Mouse (Mus musculus) heart, adult 2 months (tissue): ENCODE measurements at regions not wholly inside any gene's neighbourhood (a gene's known extent, or its start where the extent isn't known, plus 50 kb on each side); places are given as distances from the start of the nearest gene placed in this dataset.
A peak's percentile ranks its signal among the peaks of the same experiment; 100 is the strongest.

Experiments
- DNase-seq, 2 experiments: peaks; one replicate each; pipeline ENCODE4 v3.0.0; 2021
- H3K27ac ChIP-seq: fragments of 200-600 bp; 2 replicates; pipeline ENCODE4 v1.8.1; 2022
- H3K27me3 ChIP-seq: fragments of 200-500 bp; 2 replicates; pipeline ENCODE4 v1.6.1; 2012; ENCODE audit warnings: mild to moderate bottlenecking, low read length, inconsistent platforms, mixed read lengths; ENCODE audit not compliant: control insufficient read depth, insufficient read depth
- H3K36me3 ChIP-seq: fragments of 200-500 bp; 2 replicates; pipeline ENCODE4 v1.6.1; 2012; ENCODE audit warnings: low read length, inconsistent platforms; ENCODE audit not compliant: control insufficient read depth, insufficient read depth
- H3K4me1 ChIP-seq: fragments of 200-500 bp; 2 replicates; pipeline ENCODE4 v1.6.1; 2011; ENCODE audit warnings: low read length; ENCODE audit not compliant: control insufficient read depth, insufficient read depth
- H3K4me3 ChIP-seq: fragments of 200-600 bp; 2 replicates; pipeline ENCODE4 v1.8.1; 2022
- H3K79me2 ChIP-seq: fragments of 200-500 bp; replicated peaks from 2 replicates; pipeline ENCODE4 v1.6.1; 2012; ENCODE audit warnings: mild to moderate bottlenecking, inconsistent platforms, low read length, moderate library complexity, mixed read lengths; ENCODE audit not compliant: control insufficient read depth, insufficient read depth
- H3K9ac ChIP-seq: fragments of 200-500 bp; 2 replicates; pipeline ENCODE4 v1.6.1; 2012; ENCODE audit warnings: low read depth, mild to moderate bottlenecking, control low read depth, inconsistent platforms, low read length, mixed read lengths
- CTCF ChIP-seq: fragments of 200-600 bp; IDR thresholded peaks from 2 replicates; pipeline ENCODE4 v1.8.1; 2022; ENCODE audit warnings: antibody characterized with exemption, mild to moderate bottlenecking, moderate library complexity
- EP300 ChIP-seq: fragments of 200-500 bp; IDR thresholded peaks from 2 replicates; pipeline ENCODE4 v1.6.1; 2011; ENCODE audit warnings: low read depth, low read length, control low read depth; ENCODE audit not compliant: insufficient read depth
- POLR2A ChIP-seq: fragments of 200-500 bp; IDR thresholded peaks from 2 replicates; pipeline ENCODE4 v1.6.1; 2011; ENCODE audit warnings: mild to moderate bottlenecking, low read depth, low read length, control low read depth; ENCODE audit not compliant: insufficient read depth
- WGBS: fragments of 180-500 bp; shearing (Covaris S2); methylation state at CpG from one replicate; pipeline ENCODE4 v1.1.7; 2018; 5-methylcytosine and 5-hydroxymethylcytosine counted together
- intact Hi-C: fragments of 180-260 bp; cut with DNase I; formaldehyde crosslinking; loops from one replicate; pipeline ENCODE4 v1.15.1; 2025

GRCm38 (mm10) chr8:15734461-15734860, 688.6 kb upstream of the BB014433 start:
- Histone ChIP-seq H3K4me1 (no peaks in the 10 kb centered on the region), H3K9ac (no peak overlapping the region), H3K27ac (no peak overlapping the region), H3K27me3 (no peaks in the 10 kb centered on the region), H3K4me3 (no peak overlapping the region), H3K36me3 (no peaks in the 10 kb centered on the region), H3K79me2 (no peaks in the 10 kb centered on the region)
- TF ChIP-seq EP300 = no peak
- peak; percentile 33 for TF ChIP-seq CTCF
- intact Hi-C loops = loop anchor here (10.0 kb wide), 1 partner anchor 590 kb away; no protein-coding TSS in a partner anchor
- DNase-seq = no peak
- 53% methylated on average over 2 of the region's 2 CpGs for WGBS

GRCm38 (mm10) chr8:15731324-15731723, 685.4 kb upstream of the BB014433 start:
- no peak overlapping the region for H3K27ac ChIP-seq
- TF ChIP-seq POLR2A (no peak), CTCF (no peak), EP300 (no peak)
- H3K27me3 ChIP-seq = no peaks in the 10 kb centered on the region
- no peaks in the 10 kb centered on the region for H3K36me3 ChIP-seq
- DNase-seq = no peak
- no peaks in the 10 kb centered on the region for H3K4me1 ChIP-seq
- H3K4me3 ChIP-seq = no peak overlapping the region
- 66% methylated on average over 2 of the region's 2 CpGs for WGBS
- H3K9ac ChIP-seq = no peak overlapping the region
- intact Hi-C loops = loop anchor here (10.0 kb wide), 1 partner anchor 593 kb away; no protein-coding TSS in a partner anchor
- H3K79me2 ChIP-seq = no peaks in the 10 kb centered on the region

- Histone ChIP-seq H3K36me3 (no peaks in the 10 kb centered on the region), H3K27me3 (no peaks in the 10 kb centered on the region), H3K79me2 (no peaks in the 10 kb centered on the region), H3K9ac (no peak overlapping the region), H3K4me1 (no peaks in the 10 kb centered on the region), H3K27ac (no peak overlapping the region), H3K4me3 (no peak overlapping the region)
- 10% methylated on average over 1 of the region's 1 CpGs for WGBS
- peak; percentile 17 to 51 for DNase-seq
- intact Hi-C loops = loop anchor here (1.0 to 2.0 kb wide), 2 partner anchors 458 to 508 kb away; no protein-coding TSS in a partner anchor
- no peak for TF ChIP-seq EP300
- TF ChIP-seq CTCF = peak; percentile 78
- no peak for TF ChIP-seq POLR2A
Measured at GRCm38 (mm10) chr8:15729075-15729474, 683.2 kb upstream of the BB014433 start.

- intact Hi-C loops = no loop called here
- no peaks in the 10 kb centered on the region for H3K36me3 ChIP-seq
- H3K4me3 ChIP-seq = no peak overlapping the region
- no peaks in the 10 kb centered on the region for H3K27me3 ChIP-seq
- DNase-seq = no peak
- no peaks in the 10 kb centered on the region for H3K4me1 ChIP-seq
- WGBS = 70% methylated on average over 6 of the region's 6 CpGs
- no peaks in the 10 kb centered on the region for H3K79me2 ChIP-seq
- H3K27ac ChIP-seq = no peak overlapping the region
- no peak overlapping the region for H3K9ac ChIP-seq
- TF ChIP-seq EP300 (no peak), CTCF (no peak), POLR2A (no peak)
Measured at GRCm38 (mm10) chr8:15726310-15726709, 680.4 kb upstream of the BB014433 start.
